Mouse (Mus musculus) common myeloid progenitor, adult 5-6 weeks (primary cell): ENCODE data around the gene Flrt2. TPM values are rescaled to one million over a fixed set of nuclear protein-coding genes. Genes with fewer than 3 reads are reported as not detected.

Experiments
- ATAC-seq: replicated peaks from 2 replicates; pipeline ENCODE4 v1.8.0; 2016; ENCODE audit warnings: low read depth, mild to moderate bottlenecking, moderate TSS enrichment, inconsistent platforms; ENCODE audit not compliant: poor library complexity, severe bottlenecking
- total RNA-seq: library from RNA; stranded (forward); fragments of 200-1000, 187-1606 nt; gene quantifications from 2 replicates; pipeline ENCODE4 v1.2.3, GENCODE M21; 2017

Gene Flrt2
- total RNA-seq, 1 experiment from 2014 or later, result not detected

DNA sequence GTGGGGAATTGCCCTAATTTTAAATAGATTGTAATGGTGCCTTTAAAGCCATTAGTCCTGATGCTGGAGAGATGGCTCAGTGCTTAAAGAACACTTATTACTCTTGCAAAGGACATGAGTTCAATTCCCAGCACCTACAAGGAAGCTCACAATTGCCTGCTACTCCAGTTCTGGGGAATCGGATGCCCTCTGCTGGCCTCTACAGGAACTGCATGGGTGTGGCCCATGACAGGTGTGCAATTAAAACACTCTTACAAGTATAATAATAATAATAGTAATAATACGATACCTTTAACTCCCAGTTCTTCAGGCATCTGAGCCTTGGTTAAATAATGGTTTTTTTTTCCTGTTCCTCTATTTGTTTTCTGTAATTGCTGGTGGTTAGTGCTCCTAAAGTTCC is 31.2 kb downstream of the Flrt2 start:
- no peak for ATAC-seq

- no peak for ATAC-seq
Observed at GRCm38 (mm10) chr12:95734075-95734474, 42.0 kb downstream of the Flrt2 start.

DNA sequence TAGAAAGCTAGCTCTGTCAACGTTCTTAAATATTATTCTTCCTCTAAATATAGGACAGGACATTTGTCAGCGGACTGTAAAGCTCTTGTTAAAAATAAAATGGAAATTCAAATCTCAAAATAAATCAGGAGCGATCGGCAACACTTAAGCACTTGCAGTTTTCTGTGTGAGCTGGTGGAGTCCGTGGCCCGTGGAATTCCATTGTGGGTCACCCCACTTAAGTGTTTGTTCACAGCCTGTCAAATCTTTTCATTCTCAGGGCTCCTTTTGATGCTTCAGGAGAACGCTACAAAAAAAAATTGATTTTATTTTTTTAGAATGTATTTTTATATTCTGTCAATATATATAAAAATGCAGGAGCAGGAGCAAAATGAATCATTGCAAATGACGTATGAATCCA is 45.5 kb downstream of the Flrt2 start:
- ATAC-seq, result no peak

DNA sequence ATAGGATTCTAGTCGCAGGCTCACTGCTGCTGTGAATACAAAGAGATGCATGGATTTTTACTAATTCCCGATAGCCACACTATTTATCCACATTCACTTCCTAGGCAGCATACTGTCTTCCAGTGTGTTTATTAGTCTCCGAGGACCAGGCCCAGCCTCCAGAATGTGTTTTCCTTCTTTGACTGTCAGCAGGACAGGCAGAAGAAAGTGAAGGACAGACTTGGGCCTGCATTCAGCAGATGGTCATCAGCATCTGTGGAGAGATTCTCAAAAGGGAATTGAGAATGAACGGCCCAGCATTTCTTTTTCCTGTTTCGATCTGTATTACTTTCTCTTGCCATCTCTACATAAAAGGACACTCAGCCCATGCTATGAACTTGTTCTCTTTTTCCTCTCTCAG is 46.0 kb downstream of the Flrt2 start:
- no peak for ATAC-seq

DNA sequence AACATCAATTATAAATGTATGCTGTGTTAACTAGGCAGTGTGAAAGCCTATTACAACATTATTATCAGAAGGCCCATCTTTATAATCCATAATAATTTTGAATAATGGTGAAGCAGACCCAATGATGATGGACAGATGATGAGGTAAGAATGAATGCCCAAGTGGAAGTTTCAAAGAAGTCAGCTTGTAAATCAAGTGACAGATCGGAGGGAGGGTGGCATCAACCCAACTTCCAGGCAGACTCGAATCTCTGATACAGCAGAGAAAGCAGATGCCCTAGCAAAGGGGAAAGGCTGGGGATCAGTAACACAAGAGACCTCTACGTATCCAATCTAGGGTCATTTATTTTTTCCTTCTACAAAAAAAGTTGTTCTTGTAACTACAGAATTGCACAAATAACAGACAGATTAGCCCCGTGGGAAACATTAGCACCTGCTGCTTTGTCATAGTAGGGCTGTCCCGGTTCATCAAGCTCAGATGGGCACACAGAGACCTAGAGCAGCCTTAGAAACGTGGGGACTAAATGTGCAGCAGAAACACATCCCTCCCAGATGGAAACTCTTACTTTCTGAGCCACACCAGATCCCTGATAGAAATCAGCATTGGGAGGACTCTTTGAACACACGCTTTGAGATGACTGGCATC is 46.6 kb downstream of the Flrt2 start:
- ATAC-seq, result no peak

GRCm38 (mm10) chr12:95739739-95740138 is 47.7 kb downstream of the Flrt2 start:
- ATAC-seq, result no peak

DNA sequence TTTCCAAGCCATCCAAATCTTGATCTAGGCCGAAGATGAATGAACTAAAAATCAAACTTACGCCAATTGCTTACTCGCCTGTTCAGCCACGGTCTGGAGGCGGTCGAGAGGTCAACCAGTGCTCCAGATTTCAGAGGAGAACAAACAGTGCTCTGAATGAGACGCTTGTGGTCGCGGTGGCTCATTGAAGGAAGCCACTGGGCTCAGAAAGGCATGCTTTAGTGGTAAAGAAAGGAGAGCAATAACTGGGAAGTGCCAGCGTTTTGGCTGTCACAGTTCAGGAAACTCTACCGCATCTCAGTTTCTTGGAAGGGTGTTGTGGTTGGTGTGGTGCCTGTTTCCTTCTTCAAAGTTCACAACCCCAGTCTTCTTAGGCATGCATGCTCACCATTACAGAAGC is 49.3 kb downstream of the Flrt2 start:
- ATAC-seq, result peak; percentile 95

DNA sequence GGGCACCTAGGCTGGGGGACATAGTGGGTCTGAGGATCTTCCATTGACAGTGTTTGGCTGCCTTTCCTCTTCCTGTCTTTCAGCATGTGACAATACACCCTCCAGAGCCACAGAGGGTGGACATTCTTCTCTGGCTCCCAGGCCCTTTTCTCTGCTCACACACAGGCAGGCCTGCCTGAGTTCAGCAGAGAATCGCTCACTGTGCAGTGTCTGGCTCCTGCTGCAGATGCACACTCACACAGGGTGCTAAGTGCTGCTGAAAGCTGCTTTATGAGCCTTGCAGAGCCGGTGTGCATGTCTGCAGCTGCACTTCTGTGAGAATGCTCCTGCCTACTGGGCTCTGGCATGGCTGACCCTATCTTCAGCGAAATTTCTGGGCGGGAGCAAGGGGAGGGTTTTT is 52.3 kb downstream of the Flrt2 start:
- no peak for ATAC-seq

DNA sequence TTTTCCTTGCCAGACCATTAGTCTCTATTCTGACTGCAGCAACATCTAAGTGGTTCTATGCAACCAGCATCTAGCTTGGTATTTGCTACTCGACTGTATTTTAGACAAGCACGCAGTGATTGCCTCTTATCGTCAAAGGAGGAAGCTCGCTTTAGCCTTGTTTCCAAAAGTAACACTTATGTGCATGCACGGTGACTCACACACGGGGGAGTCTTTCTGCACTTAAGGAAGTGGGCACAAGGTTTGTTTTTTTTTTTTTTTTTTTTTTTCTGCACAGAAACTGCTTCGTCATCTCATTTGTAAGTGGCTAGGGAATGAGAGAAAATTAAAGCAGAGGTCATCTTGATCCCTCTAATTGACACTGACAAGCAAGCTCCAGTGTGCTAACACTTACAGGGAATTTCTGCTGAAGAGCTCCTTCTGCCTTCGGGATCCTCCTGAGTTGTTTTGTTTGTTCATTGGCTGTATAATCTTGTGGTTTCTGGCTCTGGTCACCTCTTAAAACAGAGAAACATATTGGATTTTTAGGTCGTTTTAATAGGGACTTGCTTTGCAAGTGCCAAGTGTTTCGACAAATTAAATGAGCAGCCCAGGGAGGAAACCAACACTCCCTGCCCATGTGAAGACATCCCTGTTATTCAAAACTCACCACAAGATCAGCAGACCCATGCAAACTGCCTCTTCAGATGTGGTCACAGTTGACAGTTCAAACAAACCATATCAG is 55.0 kb downstream of the Flrt2 start:
- peak; percentile 92 for ATAC-seq

GRCm38 (mm10) chr12:95748760-95749159 is 56.7 kb downstream of the Flrt2 start:
- ATAC-seq, result no peak

DNA sequence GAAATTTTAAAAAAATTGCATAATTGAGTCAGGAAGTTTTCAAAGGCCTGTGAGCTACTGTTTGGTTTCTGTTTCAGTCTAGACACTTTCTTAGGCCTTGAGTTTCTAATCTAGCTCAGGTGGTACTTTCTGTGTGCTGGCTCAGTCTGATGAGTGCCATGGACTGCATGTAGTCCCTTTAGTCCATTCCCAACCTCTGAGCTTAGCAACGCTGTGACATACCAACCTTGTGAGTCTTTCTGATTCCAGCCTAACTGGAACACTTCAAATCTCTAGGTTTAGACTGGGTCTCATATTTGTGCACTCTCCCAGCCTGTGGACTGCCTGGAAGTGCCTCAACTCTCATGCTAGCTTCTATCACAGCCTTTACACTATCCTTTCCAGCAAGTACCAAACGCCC is 57.2 kb downstream of the Flrt2 start:
- no peak for ATAC-seq

DNA sequence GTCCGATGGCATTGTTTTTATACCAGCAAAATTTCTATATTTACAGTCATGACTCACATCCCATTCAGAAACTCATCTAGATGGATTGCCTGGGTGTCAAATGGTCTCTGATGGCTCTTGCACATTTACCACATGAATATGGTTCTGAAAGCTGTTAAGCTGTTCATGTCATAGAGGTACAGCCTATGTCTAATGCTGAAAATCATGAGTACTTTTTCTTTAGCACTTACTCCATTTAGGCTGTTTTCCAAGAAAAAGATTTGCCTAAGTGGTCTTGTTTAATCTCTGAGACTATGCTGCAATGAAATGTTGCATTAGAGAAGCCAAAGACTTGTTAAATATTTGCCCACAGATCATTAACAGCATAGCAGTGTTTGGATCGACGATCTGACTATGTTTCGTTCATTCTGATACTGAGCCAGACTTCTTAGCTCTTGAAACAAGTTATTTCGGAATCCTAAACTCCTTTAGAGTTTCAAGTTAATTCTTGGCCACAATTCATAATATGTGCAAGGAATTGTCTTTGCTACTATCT is 67.3 kb downstream of the Flrt2 start:
- ATAC-seq, result no peak

DNA sequence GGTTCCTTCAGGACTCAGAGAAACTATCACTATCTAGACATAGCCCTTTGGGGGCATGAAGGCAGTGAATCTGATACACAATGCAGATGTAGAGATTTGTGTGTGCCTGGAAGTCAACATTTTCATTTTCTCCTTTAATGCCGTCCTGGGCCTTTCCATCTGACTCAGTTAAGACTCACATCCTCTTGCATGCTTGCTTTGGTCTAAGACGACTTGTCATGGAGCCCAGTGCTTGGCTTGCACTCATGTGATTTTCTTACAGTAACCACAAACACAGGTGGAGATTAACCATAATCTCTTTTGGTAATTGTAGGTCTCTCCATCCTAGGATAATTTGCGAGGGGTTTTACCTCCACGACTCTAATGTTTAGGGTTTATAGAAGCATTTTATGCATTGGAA is 73.2 kb downstream of the Flrt2 start:
- ATAC-seq, result no peak

GRCm38 (mm10) chr12:95769041-95769440 is 77.0 kb downstream of the Flrt2 start:
- no peak for ATAC-seq

DNA sequence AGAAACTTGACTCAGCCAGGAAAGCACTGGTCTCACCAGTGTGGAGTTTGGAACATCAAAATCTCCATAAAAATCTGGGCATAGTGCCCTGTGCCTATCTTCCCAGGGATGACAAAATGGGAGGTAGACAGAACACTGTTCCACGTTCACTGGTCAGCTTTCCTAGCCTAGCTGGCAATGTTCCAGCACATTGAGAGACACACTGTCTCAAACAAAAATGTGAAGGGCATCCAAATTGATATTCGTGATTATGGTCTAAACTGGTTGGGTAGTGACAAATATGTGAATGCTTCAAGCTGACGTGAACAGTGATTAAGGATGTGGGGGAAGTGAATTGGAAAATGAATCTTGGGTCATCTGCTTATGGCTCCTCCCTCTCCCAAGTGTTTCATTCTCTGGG is 78.2 kb downstream of the Flrt2 start:
- ATAC-seq, result no peak

DNA sequence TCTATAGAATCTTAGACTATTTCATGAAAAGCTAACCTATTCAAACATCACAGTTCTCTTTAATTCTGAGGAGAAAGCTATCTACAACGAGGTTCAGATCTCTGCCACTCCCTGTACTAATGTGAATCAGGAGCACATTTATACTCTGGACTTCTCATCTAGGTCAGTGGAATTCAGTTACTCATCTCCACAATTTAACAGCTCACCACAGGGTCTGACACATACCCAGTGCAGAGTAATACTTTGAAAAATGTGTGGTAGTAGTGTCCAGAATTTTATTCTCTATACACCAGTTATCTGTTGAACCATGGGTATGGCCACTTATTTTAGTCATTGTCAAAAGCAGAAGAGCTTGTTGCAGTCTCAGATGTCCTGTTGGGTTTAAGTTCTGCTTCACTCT is 98.1 kb downstream of the Flrt2 start:
- ATAC-seq, result no peak

GRCm38 (mm10) chr12:95816660-95817059 is 124.6 kb downstream of the Flrt2 start:
- 0 out of 2 replicates have a peak, but pooled peaks have one; percentile 65 for ATAC-seq
